Mouse (Mus musculus): Measurements from ENCODE around the gene Tubb5.
"Not testable (repeated sequence)": the region's sequence is repeated elsewhere in the genome, so short reads cannot be mapped to it uniquely, and the experiment has no call there.

Tubb5 gene

DNA sequence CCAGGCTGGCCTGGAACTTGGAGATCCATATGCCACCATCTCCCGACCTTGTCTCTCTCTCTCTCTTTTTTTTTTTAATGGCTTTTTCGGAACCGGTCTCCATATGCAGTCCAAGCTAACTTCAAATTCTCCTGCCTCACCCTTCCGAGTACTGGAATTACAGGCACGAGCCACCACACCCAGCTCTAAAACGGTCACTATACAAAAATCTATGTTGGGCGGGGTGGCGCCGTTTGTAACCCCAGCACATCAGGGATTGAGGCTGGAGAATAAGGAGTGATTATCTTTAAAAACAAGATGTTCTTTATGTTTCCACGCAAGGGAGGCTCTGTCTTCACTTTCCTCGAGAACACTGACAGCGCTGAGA lies 22.7 kb upstream of the Tubb5 start:
- DNase-seq (ENCODE audit: low spot score in 2 of 2), result no peak

DNA sequence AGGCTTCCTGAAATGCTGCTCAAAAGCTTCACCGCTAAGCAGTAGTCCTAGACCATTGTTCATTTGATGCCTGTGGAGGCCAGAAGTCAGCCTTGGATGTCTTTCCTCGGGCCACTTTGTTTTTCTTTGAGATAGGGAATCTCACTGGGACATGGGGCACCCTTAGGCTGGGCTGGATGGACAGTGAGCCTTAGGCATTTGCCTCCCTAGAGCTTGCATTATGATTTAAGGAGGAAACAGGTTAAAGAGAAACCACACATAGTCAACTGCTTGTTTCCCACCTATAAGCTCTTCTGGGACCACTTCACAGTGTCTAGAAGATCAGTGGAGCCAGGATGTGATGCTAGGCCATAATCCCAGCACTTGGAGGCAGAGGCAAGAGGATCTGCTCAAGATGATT lies 21.7 kb upstream of the Tubb5 start:
- no peak for DNase-seq (ENCODE audit: low spot score in 2 of 2)

- DNase-seq (ENCODE audit: low spot score in 2 of 2), result no peak
These were observed 21.3 kb upstream of the Tubb5 start for GRCm38 (mm10) chr17:35859371-35859770.

DNA sequence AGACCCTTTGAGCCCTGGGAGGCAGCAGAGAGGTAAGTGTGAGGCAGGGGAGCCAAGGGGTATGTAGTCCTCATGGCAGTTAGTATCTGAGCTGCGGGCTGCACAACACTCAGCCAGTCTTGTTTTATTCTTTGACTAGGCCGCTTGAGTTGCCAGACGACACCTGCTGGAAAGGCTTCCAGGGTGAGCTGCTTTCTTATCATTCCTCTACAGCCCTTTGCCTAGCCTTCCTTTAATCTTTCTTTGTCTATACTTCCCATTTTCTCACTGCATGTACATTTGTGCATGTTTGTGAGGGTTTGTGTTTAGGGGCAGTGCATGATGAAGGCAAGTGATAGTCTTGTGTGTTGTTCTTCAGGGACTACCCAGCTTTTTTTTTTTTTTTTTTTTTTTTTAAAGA lies 12.9 kb upstream of the Tubb5 start:
- no peak for DNase-seq (ENCODE audit: low spot score in 2 of 2)

GRCm38 (mm10) chr17:35848112-35848511 lies 10.0 kb upstream of the Tubb5 start:
- no peak for DNase-seq (ENCODE audit: low spot score in 2 of 2)

DNA sequence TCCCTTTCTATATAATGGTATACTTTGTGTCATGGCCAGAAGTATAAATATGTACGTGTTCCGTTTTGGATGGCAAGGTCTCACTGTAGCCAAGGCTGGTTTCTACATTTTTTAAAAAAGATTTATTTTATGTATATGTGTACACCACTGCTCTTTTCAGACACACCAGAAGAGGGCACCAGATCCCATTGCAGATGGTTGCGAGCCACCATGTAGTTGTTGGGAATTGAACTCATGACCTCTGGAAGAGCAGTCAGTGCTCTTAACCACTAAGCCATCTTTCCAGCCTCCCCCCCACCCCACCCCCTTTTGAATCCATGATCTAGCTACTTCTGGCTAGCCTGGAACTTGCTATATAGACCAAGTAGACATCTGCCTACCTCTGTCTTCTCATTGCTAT lies 5.4 kb upstream of the Tubb5 start:
- DNase-seq (ENCODE audit: low spot score in 2 of 2), result no peak

GRCm38 (mm10) chr17:35842006-35842405 lies 3.9 kb upstream of the Tubb5 start:
- DNase-seq (ENCODE audit: low spot score in 2 of 2), result no peak

GRCm38 (mm10) chr17:35841076-35841950 lies 3.2 kb upstream of the Tubb5 start, which contains the start of gene Mdc1:
Gene Mdc1 (plus strand): TSS chr17:35841515.
- DNase-seq (ENCODE audit: low spot score in 2 of 2), result peak; percentile 99 to 100

DNA sequence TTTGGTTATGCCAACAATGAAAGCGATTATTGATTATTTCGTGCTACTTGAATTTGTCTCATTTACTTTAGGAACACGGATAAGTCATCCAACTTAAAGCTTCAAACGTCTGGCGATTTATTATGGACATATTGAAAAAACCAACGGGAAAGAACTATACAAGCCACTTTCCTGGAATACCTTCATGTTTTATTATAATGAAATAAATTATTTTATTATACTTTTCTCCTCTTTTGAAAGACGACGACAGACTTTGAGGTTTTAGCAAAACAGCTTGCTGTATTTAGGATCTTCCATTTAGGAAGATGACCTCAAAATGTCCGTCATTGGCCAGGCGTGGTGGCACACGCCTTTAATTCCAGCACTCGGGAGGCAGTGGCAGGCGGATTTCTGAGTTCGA lies 2.5 kb upstream of the Tubb5 start:
- DNase-seq (ENCODE audit: low spot score in 2 of 2), result no peak

GRCm38 (mm10) chr17:35839002-35839401 lies 896 bp upstream of the Tubb5 start:
- DNase-seq (ENCODE audit: low spot score in 2 of 2), result not testable (repeated sequence)

DNA sequence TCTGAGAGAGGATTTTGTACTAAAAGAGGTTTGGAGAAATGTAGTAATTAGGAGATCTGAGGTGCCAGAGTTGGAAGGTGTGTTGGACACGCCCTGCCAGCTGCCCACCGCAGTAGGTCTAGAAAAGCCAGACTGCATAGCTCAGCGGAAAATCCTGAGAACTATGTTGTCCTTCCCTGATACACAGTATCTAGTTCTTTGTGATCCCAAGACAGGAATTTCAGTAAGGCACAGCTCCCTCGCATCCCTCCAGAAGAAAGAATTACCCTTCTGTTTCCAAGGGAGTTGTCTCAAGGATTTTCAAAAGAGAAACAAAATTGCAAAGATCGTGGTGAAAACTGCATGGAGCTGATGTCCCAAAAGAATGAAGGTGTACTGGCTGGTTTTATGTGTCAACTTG lies 464 bp upstream of the Tubb5 start:
- DNase-seq (ENCODE audit: low spot score in 2 of 2), result no peak

GRCm38 (mm10) chr17:35837487-35837886 lies 619 bp downstream of the Tubb5 start:
- peak; percentile 52 to 66 for DNase-seq (ENCODE audit: low spot score in 2 of 2)

DNA sequence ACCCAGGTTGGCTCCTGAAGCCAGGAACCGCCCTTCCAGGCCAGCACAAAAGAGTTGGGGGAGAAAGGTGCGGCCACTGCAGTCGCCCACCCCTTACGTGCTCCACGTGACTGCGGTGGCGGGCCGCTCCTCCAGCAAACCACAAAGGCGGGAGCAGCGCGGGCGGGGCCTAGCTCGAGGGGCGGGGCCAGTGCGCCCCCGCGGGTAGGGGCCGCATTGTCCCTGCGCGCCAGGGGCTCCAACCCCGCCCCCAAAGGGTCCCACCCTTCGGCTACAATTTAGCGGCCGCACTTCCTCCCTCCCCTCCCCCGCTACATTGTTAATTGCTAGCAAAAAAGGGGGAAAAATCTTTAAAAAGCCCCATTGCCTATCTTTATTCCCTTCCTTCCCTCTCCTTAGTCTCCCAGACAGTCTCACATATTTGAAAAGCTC lies 1.1 kb downstream of the Tubb5 start:
- peak; percentile 84 to 88 for DNase-seq (ENCODE audit: low spot score in 2 of 2)

DNA sequence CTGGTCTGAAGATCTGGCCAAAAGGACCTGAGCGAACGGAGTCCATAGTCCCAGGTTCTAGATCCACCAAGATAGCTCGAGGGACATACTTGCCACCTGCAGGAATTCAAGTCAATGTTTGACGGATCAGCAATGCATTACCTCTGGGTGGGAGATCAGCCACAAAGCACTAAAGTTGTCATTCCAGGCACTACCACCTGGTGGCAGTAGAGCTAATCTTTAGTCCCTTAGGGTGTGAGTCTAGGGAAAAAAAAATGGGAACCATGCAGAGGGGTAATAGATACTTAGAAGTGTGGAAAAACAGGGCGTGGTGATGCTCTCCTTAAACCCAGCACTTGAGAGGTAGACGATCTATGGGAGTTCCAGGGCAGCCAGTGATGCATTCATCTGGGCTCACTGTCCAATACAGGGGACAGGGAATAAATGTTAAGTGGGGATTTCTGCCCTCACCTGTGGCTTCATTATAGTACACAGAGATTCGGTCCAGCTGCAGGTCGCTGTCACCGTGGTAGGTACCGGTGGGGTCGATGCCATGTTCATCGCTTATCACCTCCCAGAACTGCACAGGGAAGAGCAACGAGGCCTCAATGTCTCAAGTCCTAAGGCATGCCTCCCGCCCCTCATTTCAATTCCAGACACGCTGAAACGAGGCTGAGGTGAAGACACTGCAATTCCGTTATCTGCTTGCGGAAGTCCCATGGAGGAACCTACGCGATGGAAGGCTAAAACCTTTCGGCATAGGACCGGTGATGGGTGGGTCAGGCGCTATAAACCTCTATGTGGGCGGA lies 1.7 kb downstream of the Tubb5 start:
- peak; percentile 77 to 85 for DNase-seq (ENCODE audit: low spot score in 2 of 2)

DNA sequence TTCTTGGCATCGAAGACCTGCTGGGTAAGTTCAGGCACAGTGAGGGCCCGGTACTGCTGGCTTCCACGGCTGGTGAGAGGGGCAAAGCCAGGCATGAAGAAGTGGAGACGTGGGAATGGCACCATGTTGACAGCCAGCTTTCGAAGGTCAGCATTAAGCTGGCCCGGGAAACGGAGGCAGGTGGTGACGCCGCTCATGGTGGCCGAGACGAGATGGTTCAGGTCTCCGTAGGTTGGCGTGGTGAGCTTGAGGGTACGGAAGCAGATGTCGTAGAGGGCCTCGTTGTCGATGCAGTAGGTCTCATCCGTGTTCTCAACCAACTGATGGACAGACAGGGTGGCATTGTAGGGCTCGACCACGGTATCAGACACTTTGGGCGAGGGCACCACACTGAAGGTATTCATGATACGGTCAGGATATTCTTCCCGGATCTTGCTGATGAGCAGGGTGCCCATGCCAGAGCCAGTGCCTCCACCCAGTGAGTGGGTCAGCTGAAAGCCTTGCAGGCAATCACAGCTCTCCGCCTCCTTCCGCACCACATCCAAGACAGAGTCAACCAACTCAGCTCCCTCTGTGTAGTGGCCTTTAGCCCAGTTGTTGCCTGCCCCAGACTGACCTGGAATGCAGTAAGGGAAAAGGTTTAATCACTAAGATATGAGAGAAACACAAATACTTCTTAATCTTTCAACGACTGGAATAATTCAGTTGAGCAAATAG lies 2.5 kb downstream of the Tubb5 start:
- DNase-seq (ENCODE audit: low spot score in 2 of 2), result peak in 1 of 2 experiments; percentile 32

DNA sequence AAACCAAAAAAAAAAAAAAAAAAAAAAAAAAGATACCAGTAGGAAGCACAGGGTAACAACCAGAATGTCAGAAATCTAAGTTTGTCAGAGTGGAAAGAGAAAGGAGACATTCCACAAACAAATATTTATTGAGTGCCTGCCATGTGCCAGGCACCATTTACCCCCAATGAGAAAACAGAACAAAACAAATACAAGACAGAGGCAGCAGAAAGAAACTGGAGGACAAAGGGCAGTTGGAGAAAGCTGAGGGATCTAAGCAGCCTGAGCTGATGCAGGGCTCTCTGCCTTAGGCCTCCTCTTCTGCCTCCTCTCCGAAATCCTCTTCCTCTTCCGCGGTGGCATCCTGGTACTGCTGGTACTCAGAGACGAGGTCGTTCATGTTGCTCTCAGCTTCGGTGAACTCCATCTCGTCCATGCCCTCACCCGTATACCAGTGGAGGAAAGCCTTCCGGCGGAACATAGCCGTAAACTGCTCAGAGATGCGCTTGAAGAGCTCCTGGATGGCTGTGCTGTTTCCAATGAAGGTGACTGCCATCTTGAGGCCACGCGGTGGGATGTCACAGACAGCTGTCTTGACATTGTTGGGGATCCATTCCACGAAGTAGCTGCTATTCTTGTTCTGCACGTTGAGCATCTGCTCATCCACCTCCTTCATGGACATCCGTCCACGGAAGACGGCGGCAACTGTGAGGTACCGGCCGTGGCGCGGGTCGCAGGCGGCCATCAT lies 3.2 kb downstream of the Tubb5 start:
- DNase-seq (ENCODE audit: low spot score in 2 of 2), result peak; percentile 37 to 39

DNA sequence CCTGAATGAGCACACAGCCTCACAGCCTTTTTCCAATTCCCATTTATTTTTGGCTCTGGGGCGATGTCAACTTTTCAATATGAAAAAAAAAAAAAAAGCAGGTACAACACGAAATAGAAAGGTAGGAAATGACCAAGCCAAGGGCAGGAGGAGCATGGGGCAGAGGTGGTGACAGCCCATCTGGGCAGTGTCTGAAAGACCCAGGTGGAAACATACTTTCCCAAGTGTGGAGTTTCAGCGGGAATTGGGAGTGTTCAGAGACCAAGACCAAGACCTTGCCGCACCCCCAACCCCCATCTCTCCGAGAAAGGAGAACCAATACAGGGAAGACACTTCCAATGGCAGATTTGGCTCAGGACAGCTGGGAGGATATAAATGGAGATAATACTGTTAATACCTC lies 4.2 kb downstream of the Tubb5 start:
- no peak for DNase-seq (ENCODE audit: low spot score in 2 of 2)

- DNase-seq (ENCODE audit: low spot score in 2 of 2), result no peak
These were observed 4.8 kb downstream of the Tubb5 start for GRCm38 (mm10) chr17:35833239-35833751.

DNA sequence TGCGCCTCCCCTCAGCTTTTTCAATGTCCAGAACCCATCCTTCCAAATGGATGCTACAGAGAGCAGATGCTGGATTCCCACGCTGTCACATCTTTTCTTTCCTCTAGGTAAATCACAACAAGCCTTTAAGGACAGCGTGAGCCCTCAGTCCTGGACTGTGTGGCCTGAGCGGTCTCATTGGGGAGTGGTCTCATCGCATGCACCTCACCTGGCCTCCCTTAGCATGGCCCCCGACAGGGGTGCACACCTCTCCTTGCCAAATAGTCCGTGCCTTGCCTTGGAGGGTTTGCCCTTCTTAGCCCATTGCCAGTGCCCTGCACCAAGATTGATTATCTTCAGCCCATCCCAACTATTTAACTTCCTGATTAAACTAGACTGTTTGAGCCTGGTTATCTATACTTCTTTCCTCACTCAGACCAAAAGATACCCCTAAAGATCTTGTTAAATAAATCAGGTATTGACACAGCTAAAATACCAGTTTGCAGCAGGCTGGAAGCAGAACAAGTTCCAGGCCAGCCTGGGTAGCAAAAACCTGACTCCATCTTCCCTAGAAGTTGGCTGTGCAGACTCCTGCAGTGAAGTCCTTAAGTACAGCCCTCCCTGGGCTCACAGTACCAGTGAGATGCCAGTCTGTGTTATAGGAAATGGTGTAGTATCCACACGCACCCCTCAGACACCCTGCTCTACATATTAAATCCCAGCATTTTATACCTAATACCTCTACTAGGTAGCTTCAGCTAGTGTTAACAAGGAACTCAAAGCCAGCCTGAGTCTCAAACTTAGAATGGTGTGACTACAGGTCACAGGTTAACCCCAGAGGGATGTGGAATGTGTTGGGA lies 5.5 kb downstream of the Tubb5 start:
- DNase-seq (ENCODE audit: low spot score in 2 of 2), result no peak

GRCm38 (mm10) chr17:35829737-35830136 lies 8.4 kb downstream of the Tubb5 start:
- peak; percentile 63 to 80 for DNase-seq (ENCODE audit: low spot score in 2 of 2)
